Mouse (Mus musculus): Measurements from ENCODE around the gene Slc4a5.
"Not testable (repeated sequence)": the region's sequence is repeated elsewhere in the genome, so short reads cannot be mapped to it uniquely, and the experiment has no call there.

Gene Slc4a5

DNA sequence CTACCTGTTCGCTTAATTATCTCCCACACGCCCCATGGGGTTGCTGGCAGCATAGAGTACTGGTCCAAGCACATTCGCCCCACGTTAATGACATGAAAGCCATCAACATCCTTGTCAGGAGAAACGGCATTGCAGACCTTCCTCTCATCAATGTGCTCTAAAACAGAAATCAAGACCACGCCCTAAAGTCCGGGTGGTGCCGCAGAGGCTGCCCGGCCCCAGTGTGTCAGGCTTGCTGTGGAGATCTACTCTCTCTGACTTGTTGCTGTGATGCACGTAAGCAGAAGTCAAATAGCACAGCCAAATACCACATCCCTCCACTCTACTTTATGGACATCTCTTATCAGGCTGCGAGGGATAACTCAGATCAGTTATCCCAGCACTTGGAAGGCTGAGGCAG, 91.6 kb downstream of the Slc4a5 start:
- DNase-seq (ENCODE audit: low read depth): no peak

DNA sequence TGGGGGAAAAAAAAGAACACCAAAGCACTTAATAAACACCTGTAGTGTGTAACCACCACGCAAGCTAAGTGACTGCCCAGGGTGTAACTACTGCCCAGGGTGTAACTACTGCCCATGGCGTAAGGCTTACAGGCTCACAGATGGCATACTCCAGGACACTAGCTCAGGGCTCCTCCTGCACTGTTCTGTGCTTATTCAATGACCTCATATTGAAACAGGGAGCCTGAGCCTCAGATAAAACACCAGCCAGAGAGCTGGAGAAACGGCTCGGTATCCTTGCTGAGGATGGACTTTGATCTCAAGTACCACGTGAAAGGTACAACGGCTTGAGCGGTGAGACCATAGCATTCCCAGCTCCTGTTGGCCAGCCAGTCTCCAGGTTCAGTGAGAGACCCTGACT, 92.4 kb downstream of the Slc4a5 start:
- DNase-seq (ENCODE audit: low read depth): no peak

DNA sequence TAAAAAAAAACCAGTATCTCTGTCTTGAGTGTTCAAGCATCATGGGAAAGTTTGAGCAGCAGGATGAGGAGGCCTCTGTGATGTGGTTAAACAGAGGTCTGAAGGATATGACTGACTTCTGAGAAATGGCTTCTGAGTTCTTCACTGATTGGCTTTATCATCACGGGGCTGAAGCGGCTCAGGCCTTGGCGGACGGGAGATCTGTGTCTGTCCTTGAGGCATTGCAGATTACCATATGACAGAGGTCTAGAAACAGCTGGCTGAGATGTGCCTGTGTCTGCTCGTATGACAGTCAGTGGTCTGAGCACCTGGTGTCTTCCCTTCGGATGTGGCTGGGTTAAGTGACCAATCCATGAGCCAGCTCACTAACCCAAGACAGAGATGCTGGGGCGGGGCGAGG, 92.9 kb downstream of the Slc4a5 start:
- DNase-seq (ENCODE audit: low read depth): no peak

DNA sequence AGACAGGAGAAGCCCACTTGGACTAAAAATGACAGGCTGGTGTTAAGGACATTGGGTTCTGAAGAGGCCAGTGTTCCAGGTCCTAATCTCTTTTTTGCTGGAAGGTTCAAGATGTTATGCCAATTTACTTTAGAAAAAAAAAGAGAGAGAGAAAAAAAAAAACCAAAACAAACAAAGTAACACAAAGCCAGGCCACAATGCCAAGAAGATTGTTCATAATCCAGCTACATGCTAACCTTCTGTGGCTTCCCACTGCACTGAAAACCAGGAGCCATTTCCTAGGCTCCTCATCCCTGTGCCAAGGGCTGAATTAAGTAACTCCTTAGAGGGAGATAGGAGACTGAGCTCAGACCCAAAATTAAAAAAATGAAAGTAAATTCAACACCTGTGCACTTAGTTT, 95.7 kb downstream of the Slc4a5 start:
- no peak for DNase-seq (ENCODE audit: low read depth)

DNA sequence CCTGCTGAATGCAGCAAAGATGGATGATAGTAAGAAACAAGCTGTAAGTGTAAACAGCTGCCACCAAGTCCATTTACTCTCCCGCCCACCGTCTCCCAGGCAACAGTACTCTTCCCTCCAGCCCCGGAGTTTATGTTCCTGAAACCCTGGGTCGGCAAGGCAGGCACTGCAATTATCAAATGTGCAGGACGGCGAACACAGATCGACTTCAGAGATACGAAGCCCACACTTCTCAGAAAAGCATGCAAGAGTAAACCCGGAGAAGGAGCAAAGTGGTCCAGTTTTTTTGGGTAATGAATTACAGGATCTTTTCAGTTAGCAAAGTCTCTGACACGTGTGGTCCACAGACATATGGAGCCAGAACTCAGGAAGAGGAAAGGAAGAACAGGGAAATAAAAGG, 96.4 kb downstream of the Slc4a5 start:
- DNase-seq (ENCODE audit: low read depth): peak; percentile 71

DNA sequence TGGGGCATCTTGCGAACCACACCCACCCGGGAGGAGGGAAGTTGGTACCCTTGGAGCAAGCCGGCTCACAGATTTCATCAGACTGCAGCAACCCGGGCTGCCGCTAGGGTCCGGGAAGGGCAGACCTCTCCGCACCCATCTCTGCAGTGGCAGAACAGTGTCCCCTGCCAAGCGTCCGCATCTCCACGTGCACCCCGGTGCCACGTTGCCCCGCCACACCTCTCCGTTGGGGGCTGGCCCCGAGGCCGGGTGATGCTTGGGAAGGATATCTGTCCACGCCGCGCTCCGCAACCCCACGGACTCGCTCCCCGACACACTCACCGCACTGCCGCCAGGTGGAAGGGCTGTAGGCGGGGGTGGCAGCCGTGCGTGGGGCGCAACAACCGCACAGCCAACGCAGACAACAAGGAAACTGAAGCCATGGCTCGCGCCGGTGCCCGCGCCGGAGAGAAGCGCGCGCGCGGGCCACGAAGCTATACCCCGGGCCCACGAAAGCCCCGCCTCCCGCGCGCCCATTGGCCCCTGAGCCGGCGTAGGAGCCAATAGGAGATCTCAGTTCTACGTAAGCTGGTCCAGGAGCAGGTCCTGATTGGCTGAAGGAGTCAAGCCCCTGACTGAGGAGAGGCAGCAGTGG, 97.6 kb downstream of the Slc4a5 start:
- DNase-seq (ENCODE audit: low read depth): peak; percentile 93

DNA sequence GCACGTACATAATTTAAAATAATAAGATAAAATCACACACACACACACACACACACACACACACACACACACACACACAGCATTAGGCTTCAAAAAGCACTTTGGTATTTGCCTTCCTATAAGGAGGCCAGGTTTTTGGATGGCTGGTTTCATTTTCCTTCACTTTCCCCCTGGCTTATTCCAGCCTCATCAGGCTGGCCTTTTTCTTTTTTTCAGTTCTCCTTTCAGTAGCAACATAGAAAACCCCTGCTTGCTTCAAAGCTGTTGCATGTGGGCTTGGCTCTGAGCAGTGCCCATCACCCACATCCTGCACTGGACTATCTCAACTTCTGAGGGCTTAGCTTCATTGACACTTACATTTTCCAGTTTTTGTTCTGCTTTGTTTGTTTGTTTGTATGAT, 102.3 kb downstream of the Slc4a5 start:
- no peak for DNase-seq (ENCODE audit: low read depth)

DNA sequence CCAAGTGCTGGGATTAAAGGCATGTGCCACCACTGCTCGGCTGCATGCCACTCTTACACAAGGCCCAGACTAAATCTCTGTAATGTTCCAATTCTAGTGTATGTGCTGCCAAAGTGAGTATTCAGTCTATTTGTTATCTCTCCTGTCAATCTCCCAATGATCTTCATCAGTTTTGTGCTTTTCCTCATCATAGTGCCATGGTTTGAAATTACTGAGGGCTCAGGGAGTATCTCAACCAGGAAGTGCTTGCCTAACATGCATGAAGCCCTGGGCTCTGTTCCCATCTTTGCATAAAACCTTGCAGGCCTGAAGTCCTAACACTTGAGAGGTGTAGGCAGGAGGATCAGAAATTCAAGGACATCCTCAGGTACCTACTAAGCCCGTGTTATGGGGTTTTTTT, 103.2 kb downstream of the Slc4a5 start:
- no peak for DNase-seq (ENCODE audit: low read depth)

DNA sequence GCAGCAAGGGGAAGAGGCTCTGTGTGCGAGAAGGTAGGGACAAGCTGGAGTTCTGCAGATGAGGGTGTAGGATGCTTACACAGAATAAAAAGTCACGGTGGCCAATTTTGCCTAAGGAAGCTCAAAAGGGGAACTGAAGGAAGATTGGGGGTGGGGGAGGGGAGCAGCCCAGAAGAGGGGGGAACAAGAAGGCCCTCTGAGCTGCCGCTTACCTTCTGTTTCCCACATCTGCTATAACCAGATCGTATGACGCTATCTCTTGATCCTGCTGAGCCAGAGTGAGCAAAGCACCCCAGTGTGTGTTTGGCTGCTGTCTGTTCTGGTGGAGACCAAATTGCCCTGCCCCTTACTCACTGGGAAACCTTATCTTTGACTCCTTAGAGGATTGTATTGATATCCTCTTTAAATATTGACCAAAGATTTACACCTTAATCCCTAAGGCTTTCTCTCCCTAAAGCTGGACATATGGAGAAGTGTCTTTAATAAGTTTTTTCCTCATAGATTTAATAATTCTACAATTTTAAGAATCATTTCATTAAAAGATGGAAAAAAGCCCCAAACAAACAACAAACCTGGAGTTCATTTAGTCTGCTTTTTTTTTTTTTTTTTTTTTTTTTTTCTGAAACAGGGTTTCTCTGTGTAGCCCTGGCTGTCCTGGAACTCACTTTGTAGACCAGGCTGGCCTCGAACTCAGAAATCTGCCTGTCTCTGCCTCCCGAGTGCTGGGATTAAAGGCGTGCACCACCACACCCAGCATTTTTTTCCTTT, 104.2 kb downstream of the Slc4a5 start:
- peak; percentile 65 for DNase-seq (ENCODE audit: low read depth)

DNA sequence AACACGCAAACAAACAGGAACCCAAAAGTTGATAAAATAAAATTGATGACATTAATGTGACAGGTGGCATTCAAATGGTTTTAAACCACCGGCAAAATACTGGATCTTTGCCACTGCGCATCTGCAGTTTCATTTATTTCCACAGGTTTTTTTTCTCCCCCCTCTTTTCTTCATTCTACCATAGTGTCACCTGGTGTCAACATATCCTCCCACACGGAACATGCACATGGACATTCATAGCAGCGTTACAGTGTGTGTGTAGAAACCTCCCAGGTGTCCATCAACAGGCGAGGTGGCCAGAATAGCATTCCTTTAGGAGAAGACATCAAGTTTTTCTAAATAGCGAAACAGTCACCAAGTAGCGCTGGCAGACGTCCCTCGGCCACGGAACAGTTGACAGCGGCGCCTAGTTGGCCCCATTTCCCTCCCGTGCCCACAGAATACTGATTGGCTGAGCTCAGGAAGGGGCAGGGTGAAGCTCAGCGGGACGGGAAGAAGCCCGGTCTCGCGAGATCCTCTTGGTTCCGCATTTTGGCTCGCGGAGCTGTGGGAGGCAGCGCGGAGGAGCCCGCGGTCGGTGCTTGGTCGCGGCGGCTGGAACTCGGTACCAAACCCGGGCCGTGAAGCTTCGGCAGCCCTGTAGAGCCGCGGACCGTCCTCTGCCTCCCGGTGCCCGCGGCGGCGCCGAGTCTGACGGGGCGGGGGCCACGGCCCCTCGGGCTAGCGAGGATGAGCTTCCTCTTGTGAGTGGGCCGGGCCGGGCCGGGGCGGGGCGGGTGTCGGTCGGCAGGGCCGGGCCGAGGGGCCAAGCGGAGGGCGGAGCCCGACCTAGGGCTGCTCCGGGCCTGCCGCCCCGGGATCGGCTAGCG, 106.1 kb downstream of the Slc4a5 start, which contains the start of the genes Mthfd2 and Mob1a:
TSS of gene Mthfd2 (minus strand) at position 384 of the 869 bp plus-strand sequence.
TSS of gene Mob1a (plus strand) at position 492 of the 869 bp plus-strand sequence.
- peak; percentile 97 for DNase-seq (ENCODE audit: low read depth)

DNA sequence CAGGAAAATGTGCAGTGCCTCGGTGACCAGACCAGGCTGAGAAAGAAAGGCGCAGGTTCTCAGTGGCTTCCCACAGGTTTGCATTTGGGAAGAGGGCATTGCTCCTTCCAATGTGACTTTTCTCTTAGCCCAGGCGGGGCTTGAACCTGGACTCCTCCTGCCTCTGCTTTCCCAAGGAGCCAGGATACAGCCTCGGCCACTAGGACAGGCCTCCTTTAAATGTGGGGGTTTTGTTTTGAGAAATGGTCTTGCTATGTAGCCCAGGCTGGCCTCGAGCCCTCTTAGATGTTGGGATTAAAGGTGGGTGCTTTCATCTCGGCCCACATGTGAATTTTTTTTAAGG, 106.7 kb downstream of the Slc4a5 start:
- DNase-seq (ENCODE audit: low read depth): no peak

DNA sequence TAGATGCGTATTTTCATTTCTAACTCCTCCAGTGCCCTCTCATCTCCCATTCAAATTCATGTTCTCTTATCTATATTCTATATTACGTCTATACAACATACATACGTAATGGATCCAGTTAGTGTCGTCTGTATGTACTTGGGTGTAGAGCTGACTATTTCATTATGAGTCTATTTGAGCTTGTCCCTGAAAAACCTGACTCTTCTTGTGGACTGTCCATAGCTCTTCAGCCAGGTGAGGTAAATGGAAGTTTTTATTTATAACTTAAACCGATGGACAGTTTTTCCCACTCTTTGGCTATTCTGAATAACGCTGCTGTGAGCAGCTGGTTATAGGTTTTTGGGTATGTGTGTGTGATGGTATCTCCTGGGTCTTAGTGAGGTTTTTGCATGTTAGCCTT, 107.1 kb downstream of the Slc4a5 start:
- DNase-seq (ENCODE audit: low read depth): peak; percentile 37

DNA sequence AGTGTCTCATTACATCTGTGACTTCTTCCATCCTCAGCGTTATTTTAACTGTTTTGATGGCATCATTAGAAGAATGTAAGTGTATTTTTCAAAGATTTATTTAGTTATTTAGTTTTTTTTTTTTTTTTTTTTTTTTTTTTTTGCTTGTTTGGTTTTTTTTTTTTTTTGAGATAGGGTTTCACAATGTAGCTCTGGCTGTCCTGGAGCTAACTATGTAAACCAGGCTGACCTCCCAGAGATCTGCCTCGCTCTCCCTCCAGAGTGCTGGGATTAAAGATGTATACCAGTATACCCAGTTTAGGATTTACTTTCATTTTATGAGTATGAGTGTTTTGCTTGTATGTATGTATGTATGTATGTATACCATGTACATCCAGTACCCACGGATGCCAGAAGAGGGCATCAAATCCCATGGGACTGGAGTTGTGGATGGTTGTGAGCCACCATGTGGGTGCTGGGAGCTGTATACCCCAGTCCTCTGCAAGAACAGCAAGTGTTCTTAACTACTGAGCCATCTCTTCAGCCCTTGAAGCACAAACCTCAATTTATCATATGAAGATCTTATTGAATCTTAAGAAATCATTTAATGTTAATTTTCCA, 108.1 kb downstream of the Slc4a5 start:
- peak; percentile 30 for DNase-seq (ENCODE audit: low read depth)

DNA sequence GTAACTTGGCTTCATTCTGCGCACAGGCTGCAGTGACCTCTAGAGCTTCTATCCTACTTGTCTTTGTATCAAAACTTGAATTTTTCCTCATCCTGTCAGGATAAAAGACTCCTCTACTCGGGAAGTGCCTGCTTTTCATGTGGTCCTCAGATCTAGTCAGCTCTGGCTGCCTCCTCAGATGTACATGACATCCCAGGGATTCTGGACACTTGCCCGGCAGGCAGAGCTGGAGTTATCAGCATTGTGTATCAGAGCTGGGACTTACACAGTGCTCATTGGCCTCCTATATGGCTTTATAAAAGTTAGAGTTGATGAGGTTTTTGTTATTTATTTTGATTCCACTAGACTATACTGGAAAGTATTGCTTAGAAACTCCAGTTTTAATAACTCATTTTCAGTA, 121.8 kb downstream of the Slc4a5 start:
- DNase-seq (ENCODE audit: low read depth): no peak

DNA sequence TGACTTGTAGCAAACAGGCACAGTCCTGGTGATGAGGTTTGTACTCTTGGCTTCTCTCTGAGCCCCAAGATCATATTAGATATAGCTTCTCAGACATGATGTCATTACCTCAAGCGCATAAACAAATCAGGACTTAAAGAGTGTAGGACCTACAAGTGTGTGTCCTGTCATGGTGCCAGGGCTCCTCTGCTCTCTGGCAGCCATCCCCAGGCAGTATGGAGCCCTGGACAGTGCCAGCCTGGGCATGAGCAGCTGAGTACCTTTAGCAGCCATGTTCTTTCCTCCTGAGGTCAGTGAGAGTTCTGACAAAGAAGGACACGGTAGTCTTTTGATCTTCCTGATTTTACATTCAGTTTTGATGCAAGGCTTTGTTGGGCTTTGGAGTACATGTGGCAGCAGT, 123.3 kb downstream of the Slc4a5 start:
- no peak for DNase-seq (ENCODE audit: low read depth)

DNA sequence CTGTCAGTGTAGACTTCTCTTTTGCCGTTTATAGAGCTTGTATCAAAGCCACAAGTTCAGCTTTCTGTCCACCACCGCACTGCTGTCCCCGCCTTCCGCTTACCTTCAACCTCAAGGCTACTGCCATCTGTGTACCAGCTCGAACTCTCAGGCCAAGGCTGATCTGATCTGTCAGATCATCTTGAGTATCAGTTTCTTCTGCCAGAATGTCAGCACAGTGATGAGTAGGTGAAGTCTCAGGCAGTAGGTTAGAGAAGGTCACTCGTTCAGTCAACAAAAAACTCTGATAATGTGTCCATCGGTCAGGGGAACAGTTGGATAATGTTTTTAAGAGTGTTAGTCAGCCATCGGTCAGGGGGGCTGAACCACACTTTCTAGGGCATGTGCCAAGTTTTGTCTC, 125.7 kb downstream of the Slc4a5 start:
- not testable (repeated sequence) for DNase-seq (ENCODE audit: low read depth)

DNA sequence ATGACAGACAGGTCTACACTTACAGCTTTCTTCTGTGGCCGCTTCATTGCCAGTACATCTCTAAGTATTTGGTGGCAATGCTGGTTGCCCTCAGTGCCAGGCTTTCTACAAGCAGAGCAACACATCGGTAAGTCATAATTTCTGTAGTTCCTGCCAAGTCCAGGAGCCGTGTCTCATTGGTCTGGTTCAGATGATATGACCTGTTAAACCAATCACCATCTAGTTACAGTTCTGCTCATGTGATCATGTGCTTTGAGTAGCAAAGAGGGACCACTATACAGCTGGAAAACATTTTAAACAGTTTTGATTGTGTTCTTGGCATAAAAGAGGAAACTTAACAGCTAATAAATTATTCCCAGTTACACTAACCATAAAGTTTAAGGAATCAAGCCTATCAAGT, 128.3 kb downstream of the Slc4a5 start:
- no peak for DNase-seq (ENCODE audit: low read depth)

DNA sequence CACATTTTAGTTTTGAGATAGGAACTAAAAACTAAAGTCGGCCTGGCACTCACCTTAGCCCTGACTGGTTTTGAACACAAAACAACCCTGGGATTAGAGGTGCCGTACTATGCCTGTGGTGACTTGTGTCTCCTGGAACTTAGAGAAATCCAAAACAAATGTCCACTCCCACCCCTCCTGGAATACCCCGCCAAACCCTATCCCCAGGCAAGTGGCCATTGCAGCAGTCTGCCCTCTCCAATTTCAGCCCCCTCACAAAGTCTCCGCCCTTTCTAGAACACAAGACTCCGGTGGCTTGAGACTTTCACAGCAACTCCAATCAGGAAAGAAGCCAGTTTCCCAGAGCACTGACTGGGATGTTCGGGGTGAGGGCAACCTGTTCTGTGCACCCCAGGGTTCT, 129.2 kb downstream of the Slc4a5 start, which contains the start of gene Bola3:
TSS of gene Bola3 (plus strand) at position 275 of the 400 bp plus-strand sequence.
- peak; percentile 72 for DNase-seq (ENCODE audit: low read depth)

DNA sequence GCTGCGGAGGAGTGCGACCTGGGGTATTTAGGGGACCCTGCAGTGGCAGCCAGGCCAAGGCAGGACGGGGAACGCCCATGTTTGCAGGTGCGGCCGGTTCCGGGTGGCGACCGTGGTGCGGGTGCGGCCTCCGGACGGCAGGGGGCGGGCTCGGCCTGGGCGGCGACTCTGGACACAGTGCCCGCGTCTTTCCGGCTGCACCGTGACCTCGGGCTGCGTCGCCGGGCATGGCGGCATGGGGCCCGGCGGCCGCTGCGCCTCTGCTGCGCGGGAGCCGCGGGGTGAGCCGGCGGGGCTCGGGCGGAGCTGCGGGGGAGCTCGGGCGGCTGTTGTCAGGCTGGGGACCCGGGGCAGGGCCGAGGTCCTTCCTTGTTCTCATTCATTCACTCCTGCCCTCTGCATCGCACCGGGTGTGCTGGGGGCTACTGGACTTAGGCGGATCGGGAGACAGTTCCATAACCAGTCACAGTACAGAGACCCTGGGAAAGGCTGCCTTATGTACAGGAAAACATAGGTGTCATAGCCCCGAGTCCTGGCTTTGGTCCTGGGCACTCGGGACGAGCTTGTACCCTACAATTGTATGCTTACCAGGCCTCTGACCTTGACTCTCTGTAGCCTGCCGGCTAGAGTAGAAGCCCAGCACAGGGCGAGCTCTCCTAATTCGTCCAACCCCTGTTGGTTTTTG, 129.8 kb downstream of the Slc4a5 start:
- DNase-seq (ENCODE audit: low read depth): peak; percentile 77

DNA sequence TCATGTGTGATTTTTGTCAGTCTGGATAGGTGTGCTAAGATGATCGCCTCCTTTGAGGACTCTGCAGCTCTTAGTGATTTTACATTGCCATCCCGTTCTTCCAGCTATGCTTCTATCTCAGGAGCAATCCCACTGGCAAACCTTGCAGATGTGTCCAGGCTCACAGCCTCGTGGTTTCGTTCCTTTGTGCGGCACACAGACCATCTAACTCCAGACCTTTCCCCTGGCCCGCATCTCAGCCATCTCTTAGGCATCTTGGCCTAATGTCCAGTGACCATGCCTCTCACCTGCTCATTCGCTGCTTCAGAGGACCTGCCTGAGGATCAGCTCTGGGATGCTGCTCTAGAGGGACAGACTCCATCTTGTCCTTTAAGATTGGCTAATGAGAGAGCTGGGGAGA, 130.5 kb downstream of the Slc4a5 start:
- DNase-seq (ENCODE audit: low read depth): no peak

DNA sequence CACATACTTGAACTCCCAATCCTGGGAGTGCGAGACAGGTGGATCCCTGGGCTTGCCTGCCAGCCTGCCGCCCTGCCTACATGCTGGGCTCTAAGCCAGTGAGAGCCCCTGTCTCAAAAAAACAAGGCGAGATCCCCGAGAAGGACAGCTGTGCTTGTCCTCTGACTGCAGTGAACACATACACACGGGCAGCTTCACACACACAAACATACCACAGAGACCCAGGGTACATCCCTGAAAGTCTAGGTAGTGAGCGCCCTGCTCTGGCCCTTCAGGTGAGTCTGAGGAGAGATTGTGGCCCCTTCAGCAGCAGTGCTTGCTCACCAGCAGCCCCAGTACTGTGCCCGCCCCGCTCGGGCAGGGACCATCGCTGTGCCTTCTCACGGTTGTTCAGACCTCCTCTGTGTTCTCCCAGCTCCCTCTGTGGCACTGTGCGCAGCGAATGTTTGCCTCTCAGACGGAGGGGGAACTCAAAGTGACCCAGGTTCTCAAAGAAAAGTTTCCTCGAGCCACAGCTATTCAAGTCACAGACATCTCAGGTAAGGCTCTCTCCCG, 131.3 kb downstream of the Slc4a5 start:
- no peak for DNase-seq (ENCODE audit: low read depth)

Measured in 416B (cell line).